Mouse (Mus musculus): Measurements from ENCODE around the gene Aqp11.

Aqp11 gene

GRCm38 (mm10) chr7:97737638-97738456 is at the start of gene Aqp11:
Gene Aqp11 (minus strand): TSS chr7:97738289.
- peak; percentile 79 for DNase-seq (ENCODE audit: low read depth)

- no peak for DNase-seq (ENCODE audit: low read depth)
These were observed 45.4 kb upstream of the Aqp11 start for GRCm38 (mm10) chr7:97783523-97783922.

- DNase-seq (ENCODE audit: low read depth), result no peak
These were observed 43.4 kb upstream of the Aqp11 start for GRCm38 (mm10) chr7:97781496-97781895.

- no peak for DNase-seq (ENCODE audit: low read depth)
These were observed 42.7 kb upstream of the Aqp11 start for GRCm38 (mm10) chr7:97780815-97781214.

- DNase-seq (ENCODE audit: low read depth), result no peak
These were observed 42.1 kb upstream of the Aqp11 start for GRCm38 (mm10) chr7:97780222-97780621.

- DNase-seq (ENCODE audit: low read depth), result no peak
These were observed 39.1 kb upstream of the Aqp11 start for GRCm38 (mm10) chr7:97777191-97777590.

GRCm38 (mm10) chr7:97775923-97776322 is 37.8 kb upstream of the Aqp11 start:
- DNase-seq (ENCODE audit: low read depth), result no peak

GRCm38 (mm10) chr7:97775380-97775779 is 37.3 kb upstream of the Aqp11 start:
- DNase-seq (ENCODE audit: low read depth), result no peak

GRCm38 (mm10) chr7:97770841-97771620 is 32.9 kb upstream of the Aqp11 start:
- DNase-seq (ENCODE audit: low read depth), result no peak

- DNase-seq (ENCODE audit: low read depth), result no peak
These were observed 30.9 kb upstream of the Aqp11 start for GRCm38 (mm10) chr7:97769020-97769419.

- no peak for DNase-seq (ENCODE audit: low read depth)
These were observed 29.8 kb upstream of the Aqp11 start for GRCm38 (mm10) chr7:97767841-97768240.

- DNase-seq (ENCODE audit: low read depth), result no peak
These were observed 28.5 kb upstream of the Aqp11 start for GRCm38 (mm10) chr7:97766406-97767166.

GRCm38 (mm10) chr7:97765963-97766347 is 27.9 kb upstream of the Aqp11 start:
- no peak for DNase-seq (ENCODE audit: low read depth)

GRCm38 (mm10) chr7:97765181-97765962 is 27.3 kb upstream of the Aqp11 start:
- no peak for DNase-seq (ENCODE audit: low read depth)

- no peak for DNase-seq (ENCODE audit: low read depth)
These were observed 26.5 kb upstream of the Aqp11 start for GRCm38 (mm10) chr7:97764591-97764990.

- DNase-seq (ENCODE audit: low read depth), result no peak
These were observed 19.1 kb upstream of the Aqp11 start for GRCm38 (mm10) chr7:97756967-97757881.

- peak; percentile 83 for DNase-seq (ENCODE audit: low read depth)
These were observed 11.4 kb upstream of the Aqp11 start for GRCm38 (mm10) chr7:97749207-97750190.

- DNase-seq (ENCODE audit: low read depth), result no peak
These were observed 10.6 kb upstream of the Aqp11 start for GRCm38 (mm10) chr7:97748527-97749206.

All from induced T-regulatory cell, adult 2 months (primary cell).